Mouse (Mus musculus) right cerebral cortex, postnatal 10 days (tissue): ENCODE data around the gene Hcn1.
A peak's percentile ranks its signal among the peaks of the same experiment; 100 is the strongest.

ENCODE experiments used
- DNase-seq, 2 experiments: peaks; one replicate each; pipeline ENCODE4 v3.0.0; 2021; ENCODE audit warnings: low spot score in 2 of 2

Hcn1 gene

DNA sequence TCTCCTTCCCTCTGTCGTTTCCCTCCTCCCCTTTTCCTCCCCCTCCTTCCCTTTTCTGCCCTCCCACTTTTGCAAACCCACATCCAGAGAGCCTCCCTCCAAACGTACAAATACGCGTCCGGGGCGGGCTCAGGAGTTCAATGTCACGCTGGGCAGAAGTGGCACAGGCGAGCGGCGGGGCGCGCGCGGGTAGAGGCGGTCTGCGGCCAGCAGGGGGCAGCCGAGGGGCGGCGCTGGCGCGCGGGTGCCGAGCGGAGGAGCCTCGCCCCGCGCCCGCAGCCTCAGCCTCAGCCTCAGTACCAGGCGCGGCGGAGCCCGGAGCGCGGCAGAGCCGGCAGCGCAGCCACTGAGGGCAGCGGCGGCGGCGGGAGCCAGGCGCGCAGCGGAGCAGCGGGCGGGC, at the start of gene Hcn1:
Gene Hcn1, plus strand, starts transcription at position 140 of the 400 bp plus-strand sequence.
- DNase-seq, result peak; percentile 85 to 86

DNA sequence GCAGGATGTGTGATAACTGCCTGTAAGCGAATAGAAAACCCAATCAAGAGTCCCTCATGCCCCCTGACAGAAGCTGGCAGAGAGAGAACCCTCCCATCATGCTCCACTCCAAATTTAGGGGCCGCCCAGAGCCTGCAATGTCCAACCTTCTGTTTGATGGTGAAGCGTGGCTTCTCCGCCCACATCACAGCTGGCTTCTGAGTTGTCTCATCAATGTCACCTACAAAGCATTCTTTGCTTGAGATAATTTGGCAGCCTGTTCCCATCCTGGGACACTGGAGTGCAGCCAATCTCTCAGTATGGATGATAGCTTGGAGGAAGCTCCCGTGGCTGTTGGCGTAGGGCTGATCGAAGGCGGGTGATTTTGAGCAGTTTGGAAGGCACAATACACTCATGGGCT, 34.9 kb upstream of the Hcn1 start:
- peak; percentile 50 to 61 for DNase-seq

DNA sequence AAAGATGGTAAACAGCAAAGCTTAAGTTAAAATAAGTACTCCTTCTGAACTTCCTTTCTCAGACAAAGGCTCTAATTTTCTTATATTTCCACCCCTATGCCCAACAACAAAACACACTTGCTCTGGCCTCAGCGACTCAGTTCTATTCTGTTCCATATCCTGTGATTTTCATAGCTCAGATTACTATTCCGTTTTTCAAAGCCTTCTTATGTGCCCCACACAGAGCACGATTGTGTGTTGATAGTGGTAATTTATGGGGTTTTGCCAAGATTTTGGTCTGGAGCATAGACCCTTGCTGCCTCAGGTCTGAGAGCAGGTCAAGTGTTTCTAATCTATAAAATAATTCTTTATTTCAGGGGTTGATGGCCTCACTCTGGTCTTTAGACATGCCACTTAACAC, 30.4 kb upstream of the Hcn1 start:
- no peak for DNase-seq

DNA sequence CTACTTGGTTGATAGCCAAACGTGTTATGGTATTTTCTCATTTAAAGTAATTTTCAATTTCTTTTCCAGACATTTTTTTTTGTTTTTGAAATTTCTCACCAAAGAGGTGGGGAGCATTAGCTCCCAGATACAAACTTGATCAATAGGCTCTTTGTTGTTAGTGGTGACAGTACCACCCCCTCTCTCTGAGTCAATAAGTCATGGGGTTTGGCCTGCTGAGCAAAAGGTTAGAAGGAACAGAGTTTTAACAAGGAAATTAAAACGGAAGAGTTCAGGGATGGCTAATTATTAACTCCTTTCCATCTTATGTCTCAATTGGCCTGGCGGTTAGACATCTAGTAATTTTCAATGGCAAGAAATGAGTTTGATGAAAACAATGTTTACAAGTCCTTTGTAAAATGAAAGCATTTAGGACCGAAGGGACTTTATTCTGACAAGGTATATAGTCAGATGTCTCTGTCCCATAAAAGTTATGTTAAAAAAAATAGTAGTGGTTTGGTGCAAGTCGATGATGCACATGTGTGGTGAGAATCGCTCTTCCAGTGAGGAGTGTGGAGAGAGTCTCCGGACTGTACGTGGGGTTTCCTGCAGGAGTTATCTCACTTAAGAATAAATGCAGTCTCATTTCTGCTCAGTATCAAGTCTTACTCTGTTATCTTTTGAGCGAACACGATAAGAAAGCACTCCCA, 7.5 kb upstream of the Hcn1 start:
- no peak for DNase-seq

DNA sequence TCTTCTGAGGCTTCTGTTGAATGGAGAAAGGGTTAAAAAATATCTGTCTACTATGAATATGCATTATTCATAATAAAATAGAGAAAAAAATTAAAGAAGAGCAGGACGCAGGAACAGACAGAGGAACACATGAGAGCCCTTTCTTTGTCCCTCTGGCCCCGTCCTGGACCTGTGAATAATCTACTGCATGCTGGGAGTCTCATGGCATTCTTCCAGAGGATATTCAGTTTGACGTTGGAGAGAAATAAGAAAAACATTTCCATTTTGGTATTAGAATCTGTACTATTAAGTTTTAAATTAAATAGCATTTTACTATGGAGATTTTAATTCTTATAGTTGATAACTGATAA, 7.0 kb upstream of the Hcn1 start:
- DNase-seq, result no peak

DNA sequence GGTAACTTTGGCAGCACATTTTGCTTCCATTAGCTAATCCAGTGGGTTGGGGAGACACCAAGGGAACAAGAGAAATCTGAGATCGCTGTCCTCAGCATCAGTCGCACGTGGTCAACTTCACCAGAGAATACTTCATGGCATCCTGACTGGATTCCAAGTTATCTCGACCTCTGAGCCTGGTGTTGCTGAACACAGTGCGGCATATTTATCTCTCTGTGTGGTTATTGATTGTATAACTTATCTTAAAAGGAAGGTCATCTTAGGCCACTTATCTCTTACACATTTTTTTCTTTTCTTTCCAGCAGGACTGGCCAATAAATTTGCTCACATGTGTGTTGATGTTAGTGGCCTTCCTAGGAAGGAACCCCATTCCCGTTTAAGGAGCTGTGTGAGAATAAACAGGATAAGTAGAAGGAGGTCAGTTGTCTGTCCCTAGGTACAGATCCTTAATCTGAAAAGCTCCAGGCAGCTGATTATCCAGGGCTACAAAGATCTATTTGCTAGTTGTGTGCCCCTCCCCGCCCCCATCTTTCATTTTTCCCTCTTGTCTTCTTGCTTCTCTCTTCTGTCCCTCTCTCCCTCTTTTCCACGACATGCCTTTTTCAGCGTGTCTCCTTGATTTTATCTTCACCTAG, 672 bp upstream of the Hcn1 start:
- no peak for DNase-seq

DNA sequence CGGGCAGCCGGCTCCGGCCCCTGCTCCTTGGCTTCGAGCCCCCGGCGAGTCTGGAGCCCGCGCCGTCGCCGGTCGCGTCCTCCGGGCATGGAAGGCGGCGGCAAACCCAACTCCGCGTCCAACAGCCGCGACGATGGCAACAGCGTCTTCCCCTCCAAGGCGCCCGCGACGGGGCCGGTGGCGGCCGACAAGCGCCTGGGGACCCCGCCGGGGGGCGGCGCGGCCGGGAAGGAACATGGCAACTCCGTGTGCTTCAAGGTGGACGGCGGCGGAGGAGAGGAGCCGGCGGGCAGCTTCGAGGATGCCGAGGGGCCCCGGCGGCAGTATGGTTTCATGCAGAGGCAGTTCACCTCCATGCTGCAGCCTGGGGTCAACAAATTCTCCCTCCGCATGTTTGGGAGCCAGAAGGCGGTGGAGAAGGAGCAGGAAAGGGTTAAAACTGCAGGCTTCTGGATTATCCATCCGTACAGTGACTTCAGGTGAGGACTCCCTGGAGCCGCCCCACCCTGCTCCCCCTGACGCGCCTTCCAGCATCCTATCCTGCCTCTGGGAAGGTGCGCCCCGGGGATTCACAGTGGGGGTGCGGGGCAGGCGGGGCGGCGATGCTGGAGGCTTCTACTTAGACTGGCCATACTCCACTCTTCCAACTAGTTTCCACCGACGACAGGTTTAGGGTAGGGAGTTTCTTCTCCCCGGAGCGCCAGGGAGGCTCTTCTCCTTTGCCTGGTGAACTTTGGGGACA, 668 bp downstream of the Hcn1 start:
- peak; percentile 37 to 46 for DNase-seq

DNA sequence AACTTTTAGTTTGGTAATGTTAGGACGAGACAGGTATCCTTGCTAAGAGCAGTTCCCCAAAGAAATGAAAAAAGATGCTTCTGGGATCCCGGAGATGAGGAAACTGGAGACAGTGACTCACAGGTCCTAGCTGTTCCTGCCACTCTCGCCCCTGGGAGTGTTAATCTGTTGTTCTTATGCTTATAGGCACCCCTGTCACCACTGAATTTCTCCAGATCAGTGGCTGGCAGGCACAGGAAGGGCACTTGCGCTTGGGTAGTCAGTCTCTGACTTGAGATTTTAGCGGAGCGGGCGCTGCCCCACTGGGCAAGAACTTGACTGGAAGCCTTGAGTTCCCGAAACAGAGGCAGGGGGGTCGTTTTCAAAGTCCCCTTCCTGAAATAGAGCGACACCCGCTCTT, 1.3 kb downstream of the Hcn1 start:
- peak in 1 of 2 experiments; percentile 26 for DNase-seq

DNA sequence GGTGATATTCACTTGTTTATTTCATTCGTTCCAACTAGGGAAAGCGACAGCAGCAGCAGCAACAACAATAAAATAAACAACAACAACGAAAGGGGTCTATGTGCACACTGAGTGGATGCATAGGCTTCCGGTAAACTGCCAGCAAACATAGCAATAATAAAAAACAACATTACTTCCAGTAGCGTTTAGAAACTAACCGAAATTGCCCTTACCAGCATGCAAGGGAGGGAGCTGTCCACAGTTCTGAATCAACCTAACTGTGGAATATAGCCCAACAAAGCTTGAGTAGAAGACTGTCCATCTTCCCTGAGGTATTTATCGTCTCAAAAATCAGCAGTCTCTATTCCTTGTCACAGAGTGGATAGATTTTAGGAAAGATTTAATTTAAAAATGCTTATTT, 2.0 kb downstream of the Hcn1 start:
- no peak for DNase-seq

DNA sequence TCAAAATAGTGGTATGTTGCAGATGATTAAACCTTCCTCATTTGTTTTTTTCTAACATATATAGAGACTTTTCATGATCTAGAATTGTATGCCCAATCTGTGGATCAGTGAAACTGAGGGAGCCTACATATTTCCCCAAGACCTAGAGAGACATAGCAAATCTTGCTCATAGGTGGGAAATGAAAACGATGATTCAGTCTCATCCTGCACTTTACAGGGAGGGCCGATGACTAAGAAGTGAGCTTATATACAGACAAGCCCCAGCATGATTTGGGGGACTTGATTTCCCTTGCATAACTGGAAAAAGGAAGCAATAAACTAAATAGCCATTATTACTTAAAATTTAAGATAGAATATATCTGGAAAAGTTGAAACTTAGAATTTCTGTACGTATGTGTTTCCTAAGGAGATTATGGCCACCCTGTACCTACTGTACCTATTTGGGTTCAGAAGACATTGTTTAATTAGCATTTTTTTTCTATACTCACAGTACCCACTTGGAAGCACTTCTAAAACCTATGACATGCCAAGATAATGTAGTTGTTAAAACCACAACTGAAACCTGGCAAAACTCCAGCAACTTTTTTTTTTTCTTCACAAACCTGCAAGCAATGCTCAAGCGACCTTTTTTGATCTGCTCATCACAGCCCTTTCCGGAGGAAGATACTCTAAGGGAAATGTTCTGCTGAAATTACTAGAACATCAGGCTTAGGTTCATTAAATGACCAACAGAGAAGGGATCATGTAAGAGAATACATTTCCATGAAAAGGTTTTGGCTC, 3.0 kb downstream of the Hcn1 start:
- DNase-seq, result no peak

DNA sequence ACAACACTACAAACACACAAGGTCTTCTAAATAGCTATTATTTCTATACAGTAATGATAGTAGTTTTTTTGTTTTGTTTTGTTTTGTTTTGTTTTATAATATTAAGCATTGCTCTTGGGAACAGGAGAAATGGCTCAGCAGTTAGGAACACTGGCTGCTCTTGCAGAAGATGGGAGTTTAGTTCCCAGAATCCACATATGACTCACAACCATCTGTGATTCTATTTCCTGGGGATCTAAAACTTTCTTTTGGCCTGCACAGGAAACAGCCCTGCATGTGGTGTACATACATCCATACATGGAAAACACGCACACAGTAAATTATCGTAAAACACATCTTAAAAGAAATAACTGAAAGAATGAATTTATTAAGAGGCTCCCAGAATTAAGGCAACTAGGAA, 9.8 kb downstream of the Hcn1 start:
- no peak for DNase-seq

DNA sequence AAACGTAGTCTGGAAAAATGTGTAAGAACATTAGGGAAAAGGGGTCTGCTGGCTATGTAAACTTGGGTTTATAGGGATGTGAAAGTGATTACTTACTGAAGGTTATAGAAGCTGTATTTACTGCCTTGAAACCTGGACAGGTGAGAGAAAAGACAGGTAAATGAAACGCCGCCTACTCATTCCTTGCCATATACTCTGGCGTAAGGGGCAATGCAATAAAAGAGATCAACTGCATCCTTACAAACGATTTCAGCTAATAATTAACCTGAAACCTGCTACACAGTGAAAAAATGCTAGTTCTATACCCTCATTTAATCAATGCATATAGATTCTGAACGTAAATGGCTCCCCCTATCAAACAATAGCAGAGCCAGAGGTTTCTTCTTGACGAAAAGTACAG, 17.4 kb downstream of the Hcn1 start:
- DNase-seq, result no peak

DNA sequence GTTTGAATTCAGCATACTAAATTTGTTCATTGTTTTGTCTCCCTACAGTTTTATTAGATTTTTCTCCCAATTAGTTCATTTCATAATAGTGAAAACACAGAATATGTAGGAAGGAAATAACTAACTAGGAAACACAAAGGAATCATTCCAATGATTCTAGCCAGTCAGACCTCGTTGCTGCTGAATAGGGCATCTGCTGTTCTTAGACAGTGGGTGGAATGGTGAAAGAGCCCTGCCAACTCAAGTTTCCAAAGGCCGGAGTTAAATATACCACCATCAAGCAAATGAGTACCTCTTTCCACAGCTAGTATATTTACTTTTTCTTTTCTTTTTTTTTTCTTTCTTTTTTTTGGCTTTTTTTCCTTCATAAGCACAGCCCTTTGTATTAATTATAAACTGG, 55.4 kb downstream of the Hcn1 start:
- DNase-seq, result no peak

DNA sequence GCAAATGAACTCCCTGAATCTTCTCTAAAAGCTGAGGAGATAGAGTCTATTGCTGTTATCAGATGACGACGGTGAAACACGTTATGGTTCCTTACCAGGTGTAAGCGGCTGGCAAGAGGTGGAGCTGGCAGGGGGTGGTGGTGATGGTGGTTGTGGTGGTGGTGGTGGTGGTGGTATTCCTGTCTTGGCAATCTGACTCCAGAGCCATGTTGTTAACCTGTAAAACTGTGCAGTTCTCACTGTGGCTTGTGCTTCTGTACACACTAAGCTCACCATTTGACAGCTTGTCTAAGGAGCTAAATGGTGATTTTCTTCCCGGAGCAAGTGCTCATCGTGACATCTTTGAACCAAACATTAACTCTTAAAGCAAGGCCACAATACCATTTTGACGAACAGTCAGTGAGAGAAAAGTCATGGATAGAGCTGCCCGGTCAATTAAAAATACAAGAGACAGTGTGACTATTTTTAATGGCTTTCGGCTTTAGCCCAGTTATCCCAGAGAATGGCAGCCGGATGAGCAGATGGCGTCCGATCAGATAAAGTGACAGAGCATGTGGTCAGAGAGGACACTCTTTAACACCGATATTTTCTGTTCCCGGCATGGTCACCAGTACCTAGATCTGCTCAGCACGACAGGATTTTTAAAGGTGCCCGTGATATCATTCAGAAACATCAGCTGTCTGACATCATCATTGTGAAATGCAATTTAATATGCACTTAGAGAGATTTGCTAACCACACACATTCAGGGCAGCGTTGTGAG, 56.5 kb downstream of the Hcn1 start:
- peak in 1 of 2 experiments; percentile 38 for DNase-seq

DNA sequence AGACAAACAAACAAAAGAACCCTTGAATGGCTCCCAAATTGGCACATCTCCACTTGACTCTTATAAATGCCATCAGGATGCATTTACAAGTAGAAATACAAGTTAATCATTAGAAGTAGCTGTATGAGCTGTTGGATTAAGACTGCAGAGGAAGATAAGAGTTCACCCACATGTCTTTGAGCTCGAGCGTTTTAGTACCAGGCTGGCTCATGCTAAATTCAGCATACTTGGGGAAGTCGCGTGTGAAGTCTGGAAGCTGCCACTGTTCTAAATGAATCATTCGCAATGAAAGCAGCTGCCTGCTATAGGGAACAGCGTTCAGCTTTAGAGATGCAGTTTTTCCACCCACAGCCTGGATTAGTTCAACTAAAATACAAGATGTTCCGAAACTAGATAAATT, 57.4 kb downstream of the Hcn1 start:
- DNase-seq, result peak; percentile 75 to 90

DNA sequence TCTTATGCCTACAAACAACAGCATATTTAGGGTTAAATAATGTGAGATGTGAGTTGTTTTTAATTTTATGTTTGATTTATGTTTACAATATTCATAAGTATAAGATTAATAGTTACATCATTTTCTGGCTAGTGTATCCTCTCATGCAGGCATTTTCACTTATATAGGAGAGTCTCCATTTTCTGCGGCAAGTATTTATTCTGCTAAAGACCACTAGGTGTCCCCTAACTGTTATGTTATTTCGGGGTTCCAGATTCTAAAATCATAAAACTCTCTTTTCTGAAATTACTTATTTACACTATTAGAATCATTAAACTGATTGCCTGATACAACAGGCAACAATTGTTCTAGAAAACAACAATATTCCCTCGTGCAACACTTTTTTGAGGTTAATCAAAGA, 60.5 kb downstream of the Hcn1 start:
- DNase-seq, result no peak

DNA sequence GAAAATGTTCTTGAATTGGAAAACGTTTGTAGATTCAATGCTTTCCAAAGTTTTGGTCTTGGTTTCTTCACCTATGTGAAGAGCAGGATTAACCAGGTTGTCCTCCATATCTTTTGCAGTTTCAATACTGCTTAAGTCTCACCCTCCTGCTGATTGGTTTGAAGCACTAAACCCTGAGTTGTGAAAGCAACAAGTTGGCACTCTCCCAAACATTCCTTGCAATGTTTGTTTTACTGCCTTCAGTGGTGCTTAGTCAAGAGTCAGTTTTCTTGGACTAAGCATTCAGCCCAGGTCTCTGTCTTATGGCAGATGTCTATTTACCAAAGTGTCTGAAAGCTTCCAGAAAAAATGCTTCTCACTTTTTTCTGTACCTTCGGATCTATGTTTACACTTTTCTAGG, 67.2 kb downstream of the Hcn1 start:
- no peak for DNase-seq

DNA sequence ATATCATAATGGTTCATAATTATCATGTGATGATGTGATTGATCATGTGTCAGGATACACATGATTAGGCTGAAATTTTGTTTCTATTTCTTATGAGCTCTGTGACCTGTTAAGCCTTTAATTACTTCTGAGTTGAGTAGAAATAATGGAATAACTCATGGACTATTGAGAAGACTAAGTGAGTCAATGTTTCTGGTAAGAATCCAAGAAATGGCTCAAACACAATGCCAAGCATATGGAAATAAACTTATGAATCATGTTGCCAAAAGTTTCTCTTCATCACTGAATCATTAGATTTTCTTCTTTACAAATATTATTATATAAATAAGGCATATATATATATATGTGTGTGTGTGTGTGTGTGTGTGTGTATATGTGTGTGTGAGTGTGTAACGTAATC, 69.7 kb downstream of the Hcn1 start:
- DNase-seq, result no peak

DNA sequence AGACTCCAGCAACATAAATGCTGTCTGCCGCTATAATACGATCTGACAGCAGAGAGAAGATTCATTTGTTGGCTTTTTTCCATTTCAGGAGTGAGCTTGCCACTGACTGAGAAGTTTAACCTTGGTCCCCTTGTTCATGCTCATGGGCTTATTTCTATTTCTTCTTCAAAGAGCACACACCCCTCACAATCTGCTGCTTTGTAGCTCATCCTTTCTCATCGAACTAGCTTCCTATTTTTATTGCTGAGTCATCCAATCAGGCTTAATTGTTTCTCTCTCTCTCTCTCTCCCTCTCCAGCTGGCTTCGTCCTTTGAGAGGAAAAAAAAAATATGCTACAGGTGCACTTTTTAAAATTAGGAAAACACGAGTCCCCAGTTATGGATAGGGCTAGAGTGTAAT, 74.3 kb downstream of the Hcn1 start:
- no peak for DNase-seq

DNA sequence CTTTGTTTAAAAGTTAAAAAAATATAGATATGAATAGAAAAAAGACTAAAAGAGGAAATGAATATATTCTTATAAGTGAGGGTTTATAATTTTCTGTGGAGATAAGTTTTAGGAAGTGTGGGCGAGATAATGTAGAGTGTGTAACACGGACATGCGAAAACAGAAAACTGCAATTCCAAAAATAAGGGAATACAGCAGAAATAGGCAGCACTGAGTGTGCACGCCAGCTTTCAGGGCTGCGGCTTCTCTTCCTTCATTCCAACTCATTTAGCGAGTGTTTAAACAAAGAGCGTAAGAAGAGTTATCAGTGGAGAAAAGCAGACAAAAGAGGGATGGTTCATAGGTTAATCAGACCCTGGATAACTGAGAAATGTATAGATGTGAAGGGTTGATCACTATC, 85.5 kb downstream of the Hcn1 start:
- peak; percentile 26 to 41 for DNase-seq

DNA sequence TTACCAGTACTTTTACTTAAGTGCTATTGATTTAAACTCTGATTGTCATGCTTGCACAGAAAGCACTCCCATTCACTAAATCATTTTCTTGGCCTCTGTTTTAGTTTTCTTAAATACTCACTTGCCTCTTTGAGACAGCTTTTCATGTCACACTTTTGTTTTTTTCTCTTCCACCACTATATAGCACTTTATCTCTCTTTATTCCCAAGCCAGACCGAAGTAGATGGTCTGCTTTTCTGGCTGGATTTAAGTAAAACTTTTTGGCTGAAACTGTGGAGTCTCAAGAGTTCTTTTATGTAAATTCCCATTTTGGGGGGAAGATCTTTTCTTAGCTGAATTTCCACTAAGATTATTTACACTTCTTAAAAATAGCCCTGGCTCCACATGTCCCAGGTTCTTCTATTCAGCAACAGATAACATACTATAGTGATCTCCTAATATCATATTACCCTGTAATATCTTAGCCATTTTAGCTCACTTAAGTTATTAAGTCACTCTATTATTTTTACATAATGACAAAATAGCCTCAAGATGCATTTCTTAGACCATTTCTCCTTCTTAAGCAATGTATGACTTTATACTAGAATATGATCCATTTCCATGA, 92.7 kb downstream of the Hcn1 start:
- DNase-seq, result no peak
